Mouse (Mus musculus) gastrocnemius, postnatal 4 days (tissue): ENCODE results near the gene Plekho1. TPM values are rescaled to one million over a fixed set of nuclear protein-coding genes. Genes with fewer than 3 reads are reported as not detected.

ENCODE experiments used
- DNase-seq, 2 experiments: peaks; one replicate each; pipeline ENCODE4 v3.0.0; 2021 to 2022; ENCODE audit warnings: low spot score in 2 of 2, mixed read lengths in 2 of 2
- total RNA-seq, 2 experiments: library from RNA; stranded (reverse); gene quantifications; 2 replicates each; pipeline ENCODE4 v1.2.3; 2021

Plekho1 gene
- total RNA-seq, 2 experiments from 2014 or later: 94.2 to 97.4 TPM

- no peak for DNase-seq
Observed at GRCm38 (mm10) chr3:96012805-96013204, 17.0 kb upstream of the Plekho1 start.

- DNase-seq: no peak
Observed at GRCm38 (mm10) chr3:96008463-96008862, 12.7 kb upstream of the Plekho1 start.

- DNase-seq: no peak
Observed at GRCm38 (mm10) chr3:96001560-96001959, 5.8 kb upstream of the Plekho1 start.

- no peak for DNase-seq
Observed at GRCm38 (mm10) chr3:96000921-96001501, 5.2 kb upstream of the Plekho1 start.

- DNase-seq: no peak
Observed at GRCm38 (mm10) chr3:96000080-96000632, 4.4 kb upstream of the Plekho1 start.

GRCm38 (mm10) chr3:95999308-96000079 is 3.7 kb upstream of the Plekho1 start:
- DNase-seq: no peak

GRCm38 (mm10) chr3:95997203-95997721 is 1.5 kb upstream of the Plekho1 start:
- DNase-seq: no peak

GRCm38 (mm10) chr3:95996451-95997073 is 761 bp upstream of the Plekho1 start:
- DNase-seq: no peak

- DNase-seq: peak in 1 of 2 experiments; percentile 55
Observed at GRCm38 (mm10) chr3:95994975-95995801, 613 bp downstream of the Plekho1 start.

GRCm38 (mm10) chr3:95994381-95994846 is 1.4 kb downstream of the Plekho1 start:
- no peak for DNase-seq

GRCm38 (mm10) chr3:95993881-95994280 is 1.9 kb downstream of the Plekho1 start:
- no peak for DNase-seq

- DNase-seq: no peak
Observed at GRCm38 (mm10) chr3:95992990-95993603, 2.7 kb downstream of the Plekho1 start.

- no peak for DNase-seq
Observed at GRCm38 (mm10) chr3:95990413-95990941, 5.3 kb downstream of the Plekho1 start.

- peak; percentile 40 to 75 for DNase-seq
Observed at GRCm38 (mm10) chr3:95988969-95989368, 6.8 kb downstream of the Plekho1 start.

GRCm38 (mm10) chr3:95988138-95988537 is 7.7 kb downstream of the Plekho1 start:
- no peak for DNase-seq

GRCm38 (mm10) chr3:95987386-95988110 is 8.3 kb downstream of the Plekho1 start:
- DNase-seq: no peak

- no peak for DNase-seq
Observed at GRCm38 (mm10) chr3:95986984-95987383, 8.8 kb downstream of the Plekho1 start.

GRCm38 (mm10) chr3:95986001-95986622 is 9.7 kb downstream of the Plekho1 start:
- peak; percentile 39 to 70 for DNase-seq
